Mouse (Mus musculus): ENCODE measurements at regions not wholly inside any gene's neighbourhood (a gene's known extent, or its start where the extent isn't known, plus 50 kb on each side); places are given as distances from the start of the nearest gene placed in this dataset.
"Not testable (repeated sequence)": the region's sequence is repeated elsewhere in the genome, so short reads cannot be mapped to it uniquely, and the experiment has no call there.

DNA sequence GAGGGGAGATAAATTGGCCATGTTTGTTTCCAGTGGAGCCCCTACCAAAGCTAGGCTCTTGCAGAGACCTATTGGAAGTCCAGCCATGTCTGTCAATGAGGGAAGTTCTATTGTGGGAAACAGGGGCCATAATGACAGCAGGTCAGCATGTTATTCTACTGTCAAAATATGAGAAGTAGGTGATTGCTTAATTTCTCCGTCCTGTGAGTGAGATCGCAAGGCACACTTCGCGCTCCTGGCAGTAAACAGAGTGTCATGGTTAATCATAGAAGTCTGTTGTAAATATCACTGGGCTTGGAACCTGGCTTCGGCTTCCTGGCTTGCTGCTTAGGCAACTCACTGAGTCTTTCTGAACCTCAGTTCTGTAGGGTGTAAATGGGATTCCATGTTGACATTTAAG lies 72.5 kb upstream of the Ccdc122 start:
- ATAC-seq = no peak

DNA sequence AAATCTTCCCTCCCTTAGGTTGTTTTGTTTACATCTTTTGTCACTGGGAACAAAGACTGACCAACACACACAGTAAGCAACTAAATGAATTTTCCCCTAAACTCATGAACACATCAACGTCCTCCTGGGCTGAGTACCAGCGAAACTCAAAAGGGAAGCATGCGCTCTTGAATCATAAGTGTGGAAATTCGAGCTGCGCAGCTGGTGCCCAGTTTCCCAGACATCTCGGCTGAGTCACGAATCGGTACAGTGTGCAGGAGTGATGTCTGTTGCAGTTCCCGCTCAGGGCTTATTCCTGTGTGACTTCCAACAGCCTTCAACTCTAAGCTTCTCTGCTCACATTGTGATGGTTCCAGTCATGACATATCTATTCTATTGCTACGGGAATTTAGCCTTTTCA lies 77.7 kb upstream of the Ccdc122 start:
- ATAC-seq = no peak

DNA sequence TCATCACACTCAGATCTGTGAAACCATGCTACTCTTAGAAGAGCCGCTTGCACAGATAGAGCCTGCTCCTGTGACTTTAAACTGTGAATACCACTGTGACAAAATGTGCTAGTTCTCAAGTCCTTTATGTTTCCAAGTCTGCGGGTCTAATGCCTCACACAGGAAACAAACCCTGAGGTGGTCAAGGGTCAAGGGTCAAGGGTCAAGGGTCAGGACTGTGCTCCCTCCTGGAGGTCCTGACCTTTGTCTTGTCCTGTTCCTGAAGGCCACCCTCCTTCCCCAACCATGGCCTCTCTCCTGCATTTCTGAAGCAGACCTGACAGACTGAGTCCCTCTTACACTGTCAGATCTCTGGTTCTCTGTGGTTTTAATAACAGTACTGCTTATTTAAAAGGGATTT lies 79.4 kb upstream of the Ccdc122 start:
- ATAC-seq = no peak

DNA sequence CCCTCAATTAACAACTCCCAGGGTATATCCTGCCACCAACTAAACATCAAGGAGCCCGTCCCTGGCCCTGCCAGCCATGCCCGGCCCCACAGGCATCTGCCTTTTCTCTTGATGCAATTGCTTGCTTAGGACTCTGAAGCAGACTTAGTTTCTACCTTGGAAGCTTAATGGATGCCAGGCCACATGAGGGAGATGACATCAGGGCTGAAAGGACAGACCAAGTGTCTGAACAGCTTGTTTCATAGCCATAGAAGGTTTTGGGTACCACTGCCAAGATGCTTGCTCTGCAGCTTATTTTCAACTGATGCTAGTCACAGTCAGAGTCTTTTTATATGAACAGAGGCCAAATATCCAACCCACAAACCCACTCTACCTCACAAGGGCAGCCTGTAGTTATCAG lies 83.4 kb upstream of the Ccdc122 start:
- ATAC-seq = no peak

DNA sequence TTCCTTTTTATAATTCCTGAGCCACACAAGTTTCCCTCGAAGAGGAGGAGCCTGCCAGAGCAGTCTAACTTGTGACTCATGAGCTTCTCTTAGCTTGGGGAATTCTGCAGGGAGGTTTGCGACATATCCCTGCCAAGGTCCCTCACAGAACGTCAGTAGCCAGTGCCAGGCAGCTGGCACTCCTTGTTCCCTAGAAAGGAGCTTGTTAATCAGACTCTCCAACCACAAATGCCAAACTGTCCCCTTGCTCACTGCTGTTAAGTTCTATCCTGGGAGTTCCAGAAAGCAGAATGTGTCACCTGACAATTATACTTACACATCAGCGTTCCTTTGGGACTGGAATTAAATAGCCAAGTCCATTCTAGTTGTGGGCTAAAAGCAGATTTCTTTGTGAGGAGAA lies 85.1 kb upstream of the Ccdc122 start:
- ATAC-seq = no peak

DNA sequence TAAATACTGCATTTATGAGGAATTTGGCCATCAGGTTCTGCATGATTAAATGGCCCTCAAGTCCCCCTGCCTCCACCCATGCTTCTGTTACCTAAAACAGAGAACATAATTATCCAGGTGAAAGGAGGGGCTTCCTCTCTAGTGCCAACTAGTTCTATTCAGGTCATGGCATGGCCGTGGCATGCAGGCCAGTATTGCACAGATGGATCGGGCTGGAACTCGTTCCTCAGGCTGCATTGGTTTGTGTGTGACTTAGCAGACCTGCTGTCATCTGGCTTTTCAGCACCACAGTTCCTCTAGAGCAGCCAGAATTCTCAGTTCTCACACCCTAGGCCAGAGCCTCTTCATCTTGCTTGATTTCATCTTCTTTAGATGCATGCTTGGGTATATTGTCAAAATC lies 87.2 kb upstream of the Ccdc122 start:
- no peak for ATAC-seq

DNA sequence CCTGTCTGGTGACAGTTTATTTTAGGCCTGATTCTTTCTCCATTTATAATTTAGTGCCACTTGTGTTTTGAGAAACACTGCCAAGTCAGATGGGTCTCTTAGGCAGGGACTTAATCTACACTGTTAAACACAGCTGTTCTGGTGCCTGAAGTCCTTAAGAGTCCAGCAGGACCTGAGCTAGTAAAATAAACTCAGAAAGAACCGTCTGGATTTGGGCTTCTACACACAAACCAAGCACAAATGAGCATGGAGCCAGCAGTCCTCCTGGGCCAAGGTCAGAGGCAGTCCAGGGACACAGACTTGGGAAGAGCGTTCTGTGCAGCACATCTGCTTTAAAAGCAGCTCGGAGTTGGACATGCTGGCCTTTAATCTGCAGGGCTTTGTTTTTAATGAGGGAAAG lies 87.6 kb upstream of the Ccdc122 start:
- no peak for ATAC-seq

DNA sequence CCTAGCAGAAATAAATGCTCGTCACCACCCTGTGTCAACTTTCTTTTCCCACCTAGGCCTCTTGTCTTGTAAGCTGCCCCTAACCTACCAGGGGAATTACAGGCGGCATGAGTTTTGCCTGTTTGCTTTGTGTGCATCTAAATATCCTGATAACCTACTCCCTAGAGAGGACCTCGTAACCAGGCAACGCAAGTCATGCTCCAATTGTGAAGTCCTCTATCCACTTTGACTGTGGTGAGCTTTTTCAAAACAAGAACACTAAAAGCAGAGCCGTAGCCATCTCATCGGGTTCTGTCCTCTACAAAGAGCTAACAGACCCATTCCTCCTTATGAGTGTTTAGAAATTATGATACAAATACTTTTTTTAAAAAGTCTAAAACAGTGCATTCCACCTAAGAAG lies 88.1 kb upstream of the Ccdc122 start:
- ATAC-seq = no peak

DNA sequence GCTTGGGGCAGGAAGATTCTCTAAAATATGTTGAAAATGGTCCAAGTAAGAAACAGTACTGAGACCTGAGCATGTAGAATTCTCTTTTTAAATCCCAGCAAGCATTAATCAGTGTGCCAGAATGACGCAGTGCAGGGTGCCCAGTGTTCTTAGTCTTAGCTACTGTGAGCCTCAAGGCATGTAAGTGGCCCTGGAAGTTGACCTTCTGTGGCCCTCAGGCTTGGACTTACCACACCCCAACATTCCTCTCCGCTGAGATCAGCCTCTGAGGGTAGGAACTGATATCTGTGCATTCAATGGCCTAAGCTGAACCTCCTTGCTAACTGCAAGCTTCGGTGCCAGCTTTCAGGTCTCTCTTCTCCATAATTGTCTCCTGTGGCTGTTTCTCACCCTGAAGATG lies 89.4 kb upstream of the Ccdc122 start:
- ATAC-seq = no peak

DNA sequence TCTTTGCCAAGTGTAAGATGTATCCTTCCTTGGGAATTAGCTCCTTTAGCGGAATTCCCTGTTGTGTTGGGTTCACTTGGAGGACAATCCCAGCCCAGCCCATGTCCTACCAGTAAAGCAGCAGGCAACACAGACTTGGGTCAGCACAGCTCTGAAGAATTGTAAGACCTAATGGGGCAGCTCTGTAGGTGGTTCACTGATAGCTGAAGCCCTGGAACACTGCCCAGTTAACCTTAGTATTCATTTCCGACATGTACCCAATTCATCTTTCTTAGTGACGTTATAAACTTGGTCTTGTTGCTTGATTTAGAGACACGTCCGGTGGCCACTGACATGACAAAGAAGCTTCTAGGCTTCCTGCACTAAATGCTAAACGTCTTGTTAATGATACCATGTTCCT lies 90.9 kb upstream of the Ccdc122 start:
- ATAC-seq = no peak

DNA sequence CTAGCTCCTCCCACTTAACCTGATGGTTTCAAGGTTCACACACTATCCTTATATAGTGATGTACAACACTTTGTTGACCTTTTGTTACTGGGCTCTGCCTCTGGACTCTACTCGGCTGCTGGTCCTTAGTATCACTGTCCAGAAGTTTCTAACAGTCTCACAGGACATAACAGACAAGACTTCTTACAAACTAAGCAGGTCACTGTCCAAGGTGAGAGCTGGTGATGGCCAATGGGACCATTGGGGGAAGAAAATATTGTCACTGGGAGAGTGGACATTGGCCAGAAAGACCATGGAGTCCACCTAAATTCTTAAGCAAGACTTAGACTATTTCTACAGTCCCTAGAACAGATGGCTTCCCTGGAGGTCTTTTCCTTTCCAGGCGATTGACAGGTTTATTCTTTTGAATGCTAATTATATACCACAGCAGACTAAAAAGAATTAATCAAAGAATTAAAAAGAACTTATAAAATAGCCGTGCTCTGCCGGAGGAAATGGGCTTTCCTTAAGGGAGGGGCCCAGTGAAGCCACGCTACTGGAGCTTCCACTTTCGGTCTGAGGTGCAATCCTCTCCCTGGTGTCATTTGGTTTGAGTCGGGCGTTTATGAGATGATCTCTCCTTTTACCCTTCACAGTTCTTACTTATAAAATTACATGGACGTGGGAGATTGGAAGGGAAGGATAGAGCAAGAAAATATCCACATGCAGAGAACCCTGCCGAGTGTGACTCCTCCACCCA lies 94.9 kb upstream of the Ccdc122 start:
- ATAC-seq = no peak

DNA sequence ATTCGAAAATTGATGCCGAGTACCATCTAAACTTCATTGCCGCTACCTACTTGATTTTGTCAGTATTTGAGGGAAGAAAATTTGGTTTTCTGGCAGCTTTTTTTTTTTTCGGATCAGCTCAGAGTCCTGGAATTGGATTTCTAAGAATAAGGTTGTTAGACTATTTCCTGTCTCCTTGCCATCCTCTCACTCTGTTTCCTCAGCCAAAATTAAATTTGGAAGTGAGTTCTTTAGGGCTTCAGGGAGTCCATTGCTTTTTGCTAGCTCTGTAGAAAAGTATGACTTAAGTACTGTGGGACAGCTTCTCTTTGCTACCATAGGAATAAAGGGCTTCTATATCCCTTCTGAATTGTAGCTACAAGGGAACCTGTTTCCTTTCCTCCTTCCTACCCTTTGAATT lies 96.1 kb upstream of the Ccdc122 start:
- no peak for ATAC-seq

DNA sequence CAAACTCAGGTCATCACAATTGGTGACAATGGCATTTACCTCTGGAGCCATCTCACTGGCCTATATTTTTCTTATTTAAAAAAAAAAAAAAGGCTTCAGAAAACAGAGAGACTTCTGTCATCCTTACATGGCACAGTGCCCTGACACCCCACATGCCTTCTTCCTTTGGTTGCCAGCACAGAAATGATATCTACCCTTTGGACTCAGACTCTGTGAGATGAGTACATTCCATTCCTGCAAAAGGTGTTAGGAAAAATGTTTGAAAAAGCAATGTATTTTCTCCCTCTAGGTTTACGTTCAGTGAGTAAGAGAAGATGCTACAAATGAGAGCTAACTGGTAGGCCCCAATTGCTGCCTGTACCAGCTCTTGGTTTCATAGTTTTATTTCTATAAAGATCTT lies 99.9 kb upstream of the Ccdc122 start:
- no peak for ATAC-seq

DNA sequence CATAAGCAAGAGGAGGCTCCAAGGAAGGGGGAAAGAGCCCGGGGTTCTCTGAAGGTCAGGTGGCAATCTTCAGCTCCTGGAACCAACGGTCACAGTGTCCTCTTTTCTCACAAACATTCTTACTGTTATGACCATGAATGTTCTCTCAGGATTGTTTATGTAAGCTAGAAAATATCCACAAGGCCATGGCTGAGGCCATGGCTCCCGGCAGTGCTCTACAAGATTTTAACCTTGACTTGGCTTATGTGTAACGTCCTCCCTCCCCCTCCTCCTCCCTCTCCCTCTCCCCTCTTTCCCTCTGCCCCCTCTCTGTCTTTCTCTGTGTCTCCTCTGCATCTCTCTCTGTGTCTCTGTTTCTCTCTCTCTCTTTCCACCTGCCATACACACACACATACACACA lies 100.5 kb upstream of the Ccdc122 start:
- ATAC-seq = not testable (repeated sequence)

DNA sequence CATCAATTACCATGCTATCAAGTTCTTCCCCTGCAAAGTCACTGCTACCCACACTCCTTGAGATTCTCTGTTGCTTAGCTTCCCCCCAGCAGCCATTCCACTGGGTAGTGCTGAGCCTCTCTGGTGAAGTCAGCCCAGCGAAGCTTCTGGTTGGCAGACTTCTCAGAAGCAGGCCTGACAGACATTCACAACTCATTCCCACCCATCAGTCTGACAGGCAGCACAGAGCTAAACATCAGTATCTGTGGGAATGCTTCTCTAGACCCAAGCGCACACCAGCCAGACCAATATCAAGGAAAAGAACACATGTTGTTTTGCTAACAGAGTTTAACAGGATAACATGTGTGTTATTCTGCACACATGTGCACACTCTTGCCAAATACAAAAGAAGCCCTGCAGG lies 101.1 kb upstream of the Ccdc122 start:
- no peak for ATAC-seq

DNA sequence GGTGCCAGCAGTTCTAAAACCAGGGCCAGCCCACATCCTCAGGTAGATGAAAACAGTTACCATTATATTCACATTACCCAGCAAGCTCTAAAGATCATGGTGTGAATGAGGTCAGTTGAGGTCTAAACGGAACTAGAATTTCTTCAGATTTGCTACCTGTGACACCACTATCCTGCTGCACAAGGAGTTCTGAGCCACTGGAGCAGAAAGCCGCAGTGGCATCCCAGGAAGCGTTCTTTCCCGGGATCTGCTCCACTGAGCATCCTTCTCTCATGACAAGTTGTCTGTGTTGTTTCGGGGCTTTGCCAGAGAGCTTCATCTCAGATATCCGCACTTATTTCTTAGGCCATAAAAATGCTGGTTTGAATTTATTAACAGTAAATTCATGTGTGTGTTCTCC lies 103.7 kb upstream of the Ccdc122 start:
- ATAC-seq = no peak

DNA sequence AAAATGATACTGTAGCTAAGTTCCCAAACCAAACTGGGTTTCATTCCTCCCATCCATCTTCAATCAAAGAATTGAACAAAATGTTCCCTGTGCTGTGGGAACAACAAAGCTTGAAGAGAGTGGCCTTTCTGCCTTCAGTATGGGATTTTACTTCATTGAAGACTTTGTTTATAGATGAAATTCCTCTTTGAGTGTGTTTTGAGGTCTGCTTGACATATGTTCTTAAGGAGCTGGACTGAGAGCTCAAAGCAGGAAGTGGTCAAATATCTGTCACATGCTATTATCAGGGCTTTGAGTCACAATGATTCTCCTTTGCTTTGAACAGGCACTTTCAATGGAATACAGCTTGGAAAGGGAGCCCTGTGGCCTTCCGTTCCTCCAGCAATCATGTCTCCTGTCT lies 105.2 kb upstream of the Ccdc122 start:
- no peak for ATAC-seq

DNA sequence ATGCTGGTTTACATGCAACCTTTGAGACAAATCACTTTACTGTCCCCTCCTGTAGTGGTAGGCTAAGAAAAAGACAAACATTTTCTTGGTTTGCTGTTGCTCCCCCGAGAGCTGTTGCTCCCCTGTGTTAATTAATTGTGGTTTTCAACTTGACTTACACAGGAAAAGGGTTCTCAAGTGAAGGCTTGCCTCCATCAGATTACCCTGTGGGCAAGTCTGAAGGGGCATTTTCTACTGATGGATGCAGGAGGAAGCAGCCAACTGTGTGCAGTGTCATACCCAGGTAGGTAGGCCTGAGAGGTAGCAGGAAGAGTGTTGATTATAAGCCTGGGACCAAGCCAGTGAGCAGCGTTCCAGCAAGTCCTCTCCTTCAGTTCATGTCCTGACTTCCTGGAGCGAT lies 107.0 kb upstream of the Ccdc122 start:
- no peak for ATAC-seq

DNA sequence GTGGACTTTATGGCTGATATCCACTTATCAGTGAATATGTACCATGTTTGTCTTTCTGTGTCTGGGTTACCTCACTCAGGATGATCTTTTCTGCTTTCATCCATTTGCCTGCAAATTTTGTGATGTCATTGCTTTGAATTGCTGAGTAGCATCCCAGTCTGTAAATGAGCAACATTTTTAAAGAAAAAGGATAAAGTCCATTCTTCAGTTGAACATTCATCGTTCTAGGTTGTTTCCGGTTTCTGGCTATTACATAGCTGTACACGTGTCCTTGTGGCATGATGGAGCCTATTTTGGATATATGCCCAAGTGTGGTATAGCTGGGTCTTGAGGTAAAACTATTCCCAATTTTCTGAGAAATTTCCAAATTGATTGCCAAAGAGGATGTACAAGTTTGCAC lies 107.9 kb upstream of the Ccdc122 start:
- ATAC-seq = no peak

DNA sequence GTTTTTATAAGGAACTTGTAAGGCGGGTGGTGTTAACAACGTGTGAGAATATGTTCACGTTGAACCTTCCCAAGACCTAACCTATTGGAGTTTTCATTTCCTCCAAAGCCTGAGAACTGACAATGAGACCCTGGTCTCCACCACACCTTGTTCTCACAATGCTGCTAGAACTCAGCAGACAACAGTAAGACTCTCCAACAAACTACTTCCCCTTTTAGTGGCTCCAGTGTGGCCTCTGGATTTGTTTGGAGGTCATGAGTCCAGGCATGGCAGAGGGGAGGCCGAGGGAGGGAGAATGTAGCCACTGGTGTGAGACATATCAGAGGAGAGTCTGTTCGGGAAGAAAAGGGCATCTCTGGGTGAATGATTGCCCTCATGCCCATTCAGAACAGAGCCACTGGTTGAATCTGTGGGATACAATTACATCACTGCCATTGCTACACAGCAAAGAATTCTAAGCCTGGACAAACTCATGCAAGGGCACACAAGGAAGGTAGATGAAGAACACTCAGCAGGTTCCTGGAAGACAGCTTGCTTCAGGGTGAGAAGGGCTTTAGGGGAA lies 109.2 kb upstream of the Ccdc122 start:
- ATAC-seq = no peak

DNA sequence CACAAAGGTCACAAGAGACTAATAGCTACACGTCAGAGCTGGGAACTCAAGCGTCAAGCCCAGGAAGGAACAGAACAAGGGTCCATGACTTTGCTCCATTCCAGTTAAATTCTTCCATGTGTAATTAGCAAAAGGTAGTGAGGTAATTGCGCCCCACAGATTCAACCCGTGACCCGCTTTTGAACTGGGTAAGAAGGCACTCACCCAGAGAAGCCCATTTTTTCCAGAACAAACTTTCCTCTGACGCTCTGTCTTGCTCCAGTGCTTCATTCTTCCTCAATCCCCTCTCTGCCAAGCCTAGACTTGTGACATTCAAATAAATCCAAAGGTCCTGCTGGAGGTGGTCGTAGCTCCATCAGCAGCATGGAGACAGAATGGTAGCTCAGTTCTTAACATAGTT lies 110.2 kb upstream of the Ccdc122 start:
- no peak for ATAC-seq

DNA sequence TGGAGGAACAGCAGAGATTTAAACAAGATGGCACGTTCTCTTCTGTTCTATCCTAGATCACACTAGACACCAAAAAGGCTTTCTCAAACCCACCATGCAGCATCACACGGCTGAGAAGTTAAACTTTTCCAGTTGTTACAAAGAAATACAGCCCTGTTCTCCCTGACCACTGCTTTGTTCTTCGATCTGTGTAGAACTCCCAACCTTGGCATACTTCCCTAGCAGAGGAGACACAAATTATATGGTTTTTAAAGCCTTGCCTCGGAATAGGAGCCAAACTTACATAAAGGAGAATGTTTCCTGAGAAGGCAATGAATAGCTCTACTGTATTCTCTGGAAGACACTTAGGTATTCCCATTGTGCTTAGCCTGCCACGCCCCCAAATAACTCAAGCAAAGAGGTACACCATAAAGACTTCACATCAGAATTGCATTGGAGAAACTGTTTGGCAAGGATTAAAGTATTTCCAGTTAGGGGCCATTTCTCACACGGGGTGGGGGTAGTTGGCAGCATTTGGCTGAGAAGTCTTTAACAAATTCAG lies 114.1 kb upstream of the Ccdc122 start:
- ATAC-seq = no peak

DNA sequence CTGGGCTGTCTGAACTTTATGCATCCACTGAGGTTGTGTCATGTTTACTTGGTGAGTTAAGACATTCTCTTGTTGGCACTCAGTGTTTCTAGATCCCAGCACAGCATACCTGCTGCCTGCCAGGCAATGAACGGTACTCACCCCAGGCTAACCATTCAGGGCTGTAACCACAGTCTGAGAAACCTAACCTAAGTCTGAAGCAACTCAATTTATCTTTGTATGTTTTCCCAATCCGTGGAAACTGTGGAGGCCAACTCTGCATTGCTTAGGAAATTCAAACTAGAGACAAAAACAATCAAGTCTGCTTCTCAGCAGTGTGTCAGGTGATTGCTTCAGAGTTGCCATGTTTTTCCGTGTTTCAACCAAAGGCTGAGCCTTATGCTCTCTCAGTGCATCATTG lies 118.5 kb upstream of the Ccdc122 start:
- ATAC-seq = no peak

DNA sequence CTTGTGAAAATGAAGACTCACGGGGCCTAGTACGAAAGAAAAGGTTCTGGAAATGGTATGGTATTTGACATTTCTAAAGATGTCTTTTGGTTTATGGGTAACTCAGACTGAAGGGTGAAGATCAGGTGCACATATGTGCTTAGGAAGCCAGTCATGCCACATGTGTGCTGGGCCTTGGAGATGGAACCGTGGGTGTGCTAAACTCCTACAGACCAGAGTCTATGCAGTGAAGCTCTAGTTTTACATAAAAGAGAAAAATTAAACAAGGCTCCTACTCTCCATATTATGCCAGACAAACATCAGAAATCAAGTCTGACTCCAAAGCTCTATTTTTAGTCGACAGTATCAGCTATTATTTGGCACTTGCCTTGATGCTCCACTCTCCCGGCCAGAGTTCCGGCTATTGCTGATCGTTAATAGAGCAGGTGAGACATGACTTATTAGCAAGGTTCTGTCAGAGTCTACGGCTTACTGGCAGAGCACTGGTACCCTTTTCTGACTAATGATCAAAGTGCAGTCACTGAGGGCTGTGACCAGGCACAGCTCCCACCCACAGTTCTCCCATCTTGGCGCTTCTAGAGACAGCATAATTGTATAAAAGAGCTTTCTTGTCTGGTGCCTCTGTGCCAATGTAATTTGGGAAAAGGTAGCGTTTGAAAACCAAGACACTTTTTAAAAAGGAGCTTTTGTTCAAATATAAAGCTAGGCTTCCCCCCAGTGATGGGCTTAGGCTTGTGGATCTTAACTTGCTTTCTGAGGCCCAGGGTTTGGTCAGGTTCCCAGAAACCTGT lies 119.2 kb upstream of the Ccdc122 start:
- no peak for ATAC-seq
